Mouse (Mus musculus) neural tube, embryonic 14.5 days (tissue): Measurements from ENCODE around the gene 2010111I01Rik. TPM values are rescaled to one million over a fixed set of nuclear protein-coding genes. Genes with fewer than 3 reads are reported as not detected.

Experiments used
- ATAC-seq: fragments of 200-750 bp; cut with Nextera tagmentation; 2 replicates; pipeline ENCODE4 v1.8.0; 2017; ENCODE audit warnings: low read depth, mild to moderate bottlenecking, moderate TSS enrichment, moderate library complexity
- H3K27ac ChIP-seq: fragments of 300-500 bp; sonication (generic); 2 replicates; pipeline ENCODE4 v1.5.1; 2014; ENCODE audit warnings: low read depth, mild to moderate bottlenecking, control low read depth, low read length, moderate library complexity, mixed read lengths
- H3K27me3 ChIP-seq: fragments of 300-500 bp; sonication (generic); 2 replicates; pipeline ENCODE4 v1.6.1; 2014; ENCODE audit warnings: low read length; ENCODE audit not compliant: control insufficient read depth, insufficient read depth
- H3K36me3 ChIP-seq: fragments of 300-500 bp; sonication (generic); 2 replicates; pipeline ENCODE4 v1.6.1; 2014; ENCODE audit warnings: low read length, mixed read lengths; ENCODE audit not compliant: control insufficient read depth, insufficient read depth
- H3K4me1 ChIP-seq: fragments of 300-500 bp; sonication (generic); 2 replicates; pipeline ENCODE4 v1.6.1; 2014; ENCODE audit warnings: low read length; ENCODE audit not compliant: control insufficient read depth, insufficient read depth
- H3K4me2 ChIP-seq: fragments of 300-500 bp; sonication (generic); 2 replicates; pipeline ENCODE4 v1.6.1; 2014; ENCODE audit warnings: mild to moderate bottlenecking, low read depth, low read length, control low read depth
- H3K4me3 ChIP-seq: fragments of 300-500 bp; sonication (generic); 2 replicates; pipeline ENCODE4 v1.5.1; 2014; ENCODE audit warnings: low read depth, low read length, control low read depth, mixed read lengths
- H3K9ac ChIP-seq: fragments of 300-500 bp; sonication (generic); replicated peaks from 2 replicates; pipeline ENCODE4 v1.6.1; 2014; ENCODE audit warnings: low read depth, mild to moderate bottlenecking, control low read depth, low read length, mixed read lengths
- H3K9me3 ChIP-seq: fragments of 300-500 bp; sonication (generic); 2 replicates; pipeline ENCODE4 v1.6.1; 2016; ENCODE audit warnings: low read length; ENCODE audit not compliant: control insufficient read depth
- WGBS: fragments of 180-500 bp; shearing (Covaris S2); extraction: QIAGEN DNeasy Blood & Tissue Kit; methylation state at CpG from one replicate; pipeline ENCODE4 v1.1.7; 2014; 5-methylcytosine and 5-hydroxymethylcytosine counted together
- polyA plus RNA-seq: library from polyadenylated mRNA; unstranded; fragments of >200 nt; fragmentation: Nextera tagmentation; extraction: Ambion mirVana; gene quantifications from 2 replicates; pipeline ENCODE4 v1.2.1, GENCODE M21; 2014

2010111I01Rik gene
- polyA plus RNA-seq, 1 experiment from 2014 or later: 28.8 TPM

GRCm38 (mm10) chr13:63252295-63253010 lies 287.8 kb downstream of the 2010111I01Rik start:
- H3K9me3 ChIP-seq: no peaks in the 10 kb centered on the region
- H3K36me3 ChIP-seq: no peaks in the 10 kb centered on the region
- H3K9ac ChIP-seq: no peak overlapping the region
- ATAC-seq: no peak
- H3K27me3 ChIP-seq: no peaks in the 10 kb centered on the region
- no peak overlapping the region for H3K4me3 ChIP-seq
- H3K27ac ChIP-seq: no peak overlapping the region
- H3K4me1 ChIP-seq: 0 out of 2 replicates have a peak, but pooled peaks cover 3% of the 10 kb centered on the region
- no peak overlapping the region for H3K4me2 ChIP-seq
- WGBS: 89% methylated on average over 2 of the region's 2 CpGs

GRCm38 (mm10) chr13:63253147-63253546 lies 288.5 kb downstream of the 2010111I01Rik start:
- no peak for ATAC-seq
- no peaks in the 10 kb centered on the region for H3K9me3 ChIP-seq
- no peak overlapping the region for H3K9ac ChIP-seq
- H3K27ac ChIP-seq: no peak overlapping the region
- H3K4me2 ChIP-seq: no peak overlapping the region
- no peak overlapping the region for H3K4me3 ChIP-seq
- 85% methylated on average over 5 of the region's 5 CpGs for whole genome bisulfite sequencing
- H3K4me1 ChIP-seq: 0 out of 2 replicates have a peak, but pooled peaks cover 3% of the 10 kb centered on the region
- H3K36me3 ChIP-seq: no peaks in the 10 kb centered on the region
- no peaks in the 10 kb centered on the region for H3K27me3 ChIP-seq

GRCm38 (mm10) chr13:63253886-63254636 lies 289.4 kb downstream of the 2010111I01Rik start:
- Histone ChIP-seq H3K4me1 (0 out of 2 replicates have a peak, but pooled peaks cover 3% of the 10 kb centered on the region), H3K9ac (no peak overlapping the region), H3K27me3 (no peaks in the 10 kb centered on the region), H3K36me3 (no peaks in the 10 kb centered on the region), H3K4me3 (no peak overlapping the region), H3K27ac (no peak overlapping the region), H3K4me2 (no peak overlapping the region), H3K9me3 (no peaks in the 10 kb centered on the region)
- 90% methylated on average over 7 of the region's 7 CpGs for WGBS
- ATAC-seq: no peak

GRCm38 (mm10) chr13:63255519-63256011 lies 290.9 kb downstream of the 2010111I01Rik start:
- Histone ChIP-seq H3K4me3 (no peak overlapping the region), H3K36me3 (no peaks in the 10 kb centered on the region), H3K9ac (no peak overlapping the region), H3K4me2 (no peak overlapping the region), H3K27me3 (no peaks in the 10 kb centered on the region), H3K9me3 (no peaks in the 10 kb centered on the region), H3K4me1 (peaks cover 4% of the 10 kb centered on the region; the same call in 1 of the 2 replicates), H3K27ac (no peak overlapping the region)
- 82% methylated on average over 5 of the region's 5 CpGs for WGBS
- no peak for ATAC-seq

DNA sequence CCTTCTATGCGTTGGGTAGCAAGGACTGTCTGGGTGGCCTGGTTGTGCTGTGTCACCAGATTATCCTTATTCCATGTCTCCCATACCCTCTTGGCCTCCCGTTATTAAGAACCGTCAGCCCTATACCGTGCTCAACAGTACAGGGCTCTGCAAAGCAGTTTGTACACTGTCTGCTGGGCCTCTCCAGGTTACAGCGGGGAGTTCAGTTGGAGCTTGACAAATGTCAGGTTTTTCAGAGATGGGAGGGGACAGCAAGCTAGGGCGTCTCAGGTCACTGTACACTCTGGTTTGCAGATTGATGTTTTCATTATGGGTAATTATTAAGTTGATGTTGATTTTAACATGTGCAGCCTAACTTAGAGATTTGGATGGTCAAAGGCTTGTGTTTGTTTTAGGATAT lies 291.5 kb downstream of the 2010111I01Rik start:
- H3K4me1 ChIP-seq: peaks cover 9% of the 10 kb centered on the region
- H3K4me2 ChIP-seq: no peak overlapping the region
- WGBS: 90% methylated on average over 6 of the region's 6 CpGs
- ATAC-seq: no peak
- H3K27ac ChIP-seq: no peak overlapping the region
- H3K9me3 ChIP-seq: no peaks in the 10 kb centered on the region
- H3K36me3 ChIP-seq: no peaks in the 10 kb centered on the region
- no peaks in the 10 kb centered on the region for H3K27me3 ChIP-seq
- no peak overlapping the region for H3K4me3 ChIP-seq
- H3K9ac ChIP-seq: no peak overlapping the region

DNA sequence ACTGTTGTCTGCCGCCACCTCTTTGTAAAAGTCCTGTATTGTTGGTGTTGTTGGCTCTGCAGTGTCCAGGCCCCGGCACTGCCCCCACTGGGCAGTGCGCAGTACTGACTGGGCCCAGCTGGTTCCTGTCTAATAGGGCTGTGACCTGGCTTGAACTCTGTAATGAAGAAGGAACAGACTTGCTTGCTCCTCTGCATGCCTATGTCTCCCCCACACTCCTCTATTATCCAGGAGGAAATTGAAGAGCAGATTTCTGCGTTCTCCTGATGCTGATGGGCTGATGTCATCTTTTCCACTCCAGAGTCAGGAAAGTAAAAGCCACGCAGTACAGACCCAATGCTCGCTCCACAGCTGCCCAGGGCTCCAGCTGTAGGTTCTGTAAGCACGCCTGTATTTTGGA lies 292.1 kb downstream of the 2010111I01Rik start:
- H3K4me3 ChIP-seq: no peak overlapping the region
- H3K4me2 ChIP-seq: no peak overlapping the region
- H3K9me3 ChIP-seq: no peaks in the 10 kb centered on the region
- no peak overlapping the region for H3K9ac ChIP-seq
- peaks cover 7% of the 10 kb centered on the region for H3K4me1 ChIP-seq
- H3K27me3 ChIP-seq: no peaks in the 10 kb centered on the region
- H3K36me3 ChIP-seq: no peaks in the 10 kb centered on the region
- H3K27ac ChIP-seq: no peak overlapping the region
- 75% methylated on average over 7 of the region's 7 CpGs for WGBS
- no peak for ATAC-seq

DNA sequence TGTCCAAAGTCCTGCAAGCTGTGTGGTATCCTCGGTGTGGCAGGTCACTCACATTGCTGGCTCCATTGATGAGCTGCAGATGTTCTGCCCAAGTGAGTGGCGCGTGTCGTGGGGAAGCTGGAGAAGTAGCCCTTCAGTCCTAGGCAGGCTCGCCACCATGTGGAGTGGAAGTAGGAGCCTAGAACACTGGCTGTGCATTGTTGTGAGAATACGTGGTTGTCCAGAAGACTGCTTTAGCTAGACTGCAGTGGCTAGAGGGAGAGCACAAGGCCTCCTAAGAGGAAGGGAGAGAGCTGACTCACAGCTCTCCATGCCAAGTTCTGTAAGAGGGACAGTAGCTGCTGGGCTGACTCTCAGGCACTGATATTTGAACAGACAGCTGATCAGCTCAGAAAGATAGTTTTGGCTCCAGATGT lies 293.5 kb downstream of the 2010111I01Rik start:
- Histone ChIP-seq H3K4me3 (no peak overlapping the region), H3K27ac (no peak overlapping the region), H3K27me3 (no peaks in the 10 kb centered on the region), H3K4me1 (peaks cover 7% of the 10 kb centered on the region), H3K9me3 (no peaks in the 10 kb centered on the region), H3K36me3 (no peaks in the 10 kb centered on the region), H3K4me2 (no peak overlapping the region), H3K9ac (no peak overlapping the region)
- WGBS: 79% methylated on average over 6 of the region's 6 CpGs
- ATAC-seq: no peak

- H3K27me3 ChIP-seq: no peaks in the 10 kb centered on the region
- H3K27ac ChIP-seq: no peak overlapping the region
- no peak for ATAC-seq
- no peak overlapping the region for H3K4me2 ChIP-seq
- peaks cover 7% of the 10 kb centered on the region for H3K4me1 ChIP-seq
- H3K4me3 ChIP-seq: no peak overlapping the region
- H3K9me3 ChIP-seq: no peaks in the 10 kb centered on the region
- 72% methylated on average over 4 of the region's 4 CpGs for WGBS
- no peaks in the 10 kb centered on the region for H3K36me3 ChIP-seq
- no peak overlapping the region for H3K9ac ChIP-seq
Observed at GRCm38 (mm10) chr13:63258671-63259070, 294.0 kb downstream of the 2010111I01Rik start.

GRCm38 (mm10) chr13:63260133-63260532 lies 295.4 kb downstream of the 2010111I01Rik start:
- Histone ChIP-seq H3K36me3 (no peaks in the 10 kb centered on the region), H3K4me2 (no peak overlapping the region), H3K9ac (no peak overlapping the region), H3K4me1 (peaks cover 7% of the 10 kb centered on the region), H3K27me3 (no peaks in the 10 kb centered on the region), H3K4me3 (no peak overlapping the region), H3K27ac (0 out of 2 replicates have a peak overlapping the region, but pooled peaks have one; percentile 16), H3K9me3 (no peaks in the 10 kb centered on the region)
- no peak for ATAC-seq
- WGBS: 25% methylated on average over 4 of the region's 4 CpGs
